In genomic region chr8:58753769-58754168, GRCm38 (mm10) we compare ENCODE assay signal across 14 mouse cellular contexts.
"Had no signal": no experiment of that assay in that cellular context is flagged by ENCODE, and none has a peak within 500 bp of the region (broad histone marks: within the 10 kb centered on the region; RNA-seq: fewer than 3 reads in every experiment).

No protein-coding gene starts in this region.

- DNase-seq: kidney, adult 2 months; kidney, postnatal 25 days; layer of hippocampus, adult 9-11 months; liver, embryonic 13.5 days; lung, adult 2 months; lung, postnatal 14 days; lung, postnatal 4 days; midbrain, embryonic 14.5 days; thymus, adult 18-20 months; thymus, postnatal 4 days had no signal

- H3K36me3 ChIP-seq: liver, embryonic 13.5 days; neural tube, embryonic 12.5 days had no signal

- H3K4me2 ChIP-seq: liver, embryonic 13.5 days; midbrain, embryonic 11.5 days; neural tube, embryonic 12.5 days had no signal

- H3K9me3 ChIP-seq: liver, embryonic 13.5 days had no signal

- H3K27ac ChIP-seq: kidney, postnatal 0 days; layer of hippocampus, adult 2 months; liver, embryonic 13.5 days; neural tube, embryonic 12.5 days had no signal

- H3K4me3 ChIP-seq: layer of hippocampus, adult 2 months; liver, embryonic 13.5 days; neural tube, embryonic 12.5 days had no signal

- H3K9ac ChIP-seq: liver, embryonic 13.5 days; neural tube, embryonic 12.5 days had no signal

- H3K4me1 ChIP-seq: liver, embryonic 13.5 days; neural tube, embryonic 12.5 days had no signal

- H3K27me3 ChIP-seq: liver, embryonic 13.5 days; neural tube, embryonic 12.5 days had no signal
